Mouse (Mus musculus) spleen, adult 2 months (tissue): ENCODE results near the gene Exoc2. TPM values are rescaled to one million over a fixed set of nuclear protein-coding genes. Genes with fewer than 3 reads are reported as not detected.

Experiments
- DNase-seq, 2 experiments: peaks; one replicate each; pipeline versions ENCODE4 v3.0.0 to v3.0.0-alpha.2; 2012 to 2021; ENCODE audit warnings: low spot score in 2 of 2, low read depth in 1 of 2
- H3K27ac ChIP-seq: fragments of 200-500 bp; 2 replicates; pipeline ENCODE4 v1.5.1; 2012; ENCODE audit warnings: low read length, inconsistent platforms; ENCODE audit not compliant: insufficient read depth
- H3K27me3 ChIP-seq: fragments of 200-500 bp; 2 replicates; pipeline ENCODE4 v1.6.1; 2012; ENCODE audit warnings: mild to moderate bottlenecking, moderate library complexity, low read length, inconsistent platforms; ENCODE audit not compliant: control insufficient read depth, insufficient read depth
- H3K36me3 ChIP-seq: fragments of 200-500 bp; 2 replicates; pipeline ENCODE4 v1.6.1; 2012; ENCODE audit warnings: mild to moderate bottlenecking, low read length, inconsistent platforms; ENCODE audit not compliant: control insufficient read depth, insufficient read depth
- H3K4me1 ChIP-seq: fragments of 200-500 bp; 2 replicates; pipeline ENCODE4 v1.6.1; 2011; ENCODE audit warnings: inconsistent platforms; ENCODE audit not compliant: control insufficient read depth, insufficient read depth, insufficient read length
- H3K4me3 ChIP-seq: fragments of 200-500 bp; 2 replicates; pipeline ENCODE4 v1.5.1; 2011; ENCODE audit warnings: mild to moderate bottlenecking, inconsistent platforms; ENCODE audit not compliant: insufficient read depth, insufficient read length; ENCODE audit errors: extremely low read depth
- CTCF ChIP-seq: fragments of 200-500 bp; IDR thresholded peaks from 2 replicates; pipeline ENCODE4 v1.5.1; 2011; ENCODE audit warnings: mild to moderate bottlenecking, inconsistent platforms; ENCODE audit not compliant: insufficient read depth, insufficient read length, insufficient replicate concordance; ENCODE audit errors: extremely low read depth
- POLR2A ChIP-seq: fragments of 200-500 bp; IDR thresholded peaks from 2 replicates; pipeline ENCODE4 v1.6.1; 2011; ENCODE audit warnings: low read depth, low read length, inconsistent platforms
- WGBS: fragments of 180-500 bp; shearing (Covaris S2); methylation state at CpG from one replicate; pipeline ENCODE4 v1.1.7; 2018; 5-methylcytosine and 5-hydroxymethylcytosine counted together
- polyA plus RNA-seq: library from polyadenylated mRNA; depleted of rRNA; stranded (reverse); fragments of >200 nt; gene quantifications from 2 replicates; pipeline ENCODE4 v1.2.3, GENCODE M21; 2012

The Exoc2 gene
- polyA plus RNA-seq, 1 experiment: 8.1 TPM

GRCm38 (mm10) chr13:30924269-30924668, 49.6 kb downstream of the Exoc2 start:
- Histone ChIP-seq H3K27me3 (no peaks in the 10 kb centered on the region), H3K36me3 (peaks cover 16% of the 10 kb centered on the region), H3K4me1 (no peaks in the 10 kb centered on the region), H3K4me3 (no peak overlapping the region), H3K27ac (no peak overlapping the region)
- DNase-seq: no peak
- WGBS: 95% methylated on average over 6 of the region's 6 CpGs
- TF ChIP-seq POLR2A (no peak), CTCF (no peak)

GRCm38 (mm10) chr13:30921914-30922313, 52.0 kb downstream of the Exoc2 start:
- TF ChIP-seq POLR2A (no peak), CTCF (no peak)
- Histone ChIP-seq H3K27ac (no peak overlapping the region), H3K4me3 (no peak overlapping the region), H3K4me1 (no peaks in the 10 kb centered on the region), H3K36me3 (peaks cover 12% of the 10 kb centered on the region), H3K27me3 (no peaks in the 10 kb centered on the region)
- WGBS: 60% methylated on average over 4 of the region's 4 CpGs
- no peak for DNase-seq

DNA sequence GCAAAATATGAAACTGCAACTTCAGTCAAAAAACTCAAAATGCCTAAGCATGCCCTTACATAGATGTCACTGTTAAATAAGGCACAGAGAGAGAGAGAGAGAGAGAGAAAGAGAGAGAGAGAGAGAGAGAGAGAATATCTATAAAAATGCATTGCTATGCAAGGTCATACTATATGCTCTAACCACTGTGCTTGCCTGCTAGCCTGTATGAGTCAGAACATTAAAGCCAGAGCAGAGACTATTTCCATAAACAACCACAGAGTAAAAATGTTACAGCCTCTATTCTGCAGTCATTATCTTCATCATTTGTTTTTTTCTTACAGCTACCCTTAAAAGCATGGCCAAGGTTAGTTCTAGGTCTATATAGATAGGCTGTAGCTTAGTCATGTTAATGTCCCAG, 60.1 kb downstream of the Exoc2 start:
- TF ChIP-seq CTCF: no peak
- no peak for TF ChIP-seq POLR2A
- Histone ChIP-seq H3K27me3 (no peaks in the 10 kb centered on the region), H3K27ac (no peak overlapping the region), H3K36me3 (peaks cover 6% of the 10 kb centered on the region), H3K4me3 (no peak overlapping the region), H3K4me1 (no peaks in the 10 kb centered on the region)
- no peak for DNase-seq

GRCm38 (mm10) chr13:30913028-30913427, 60.9 kb downstream of the Exoc2 start:
- Histone ChIP-seq H3K27ac (no peak overlapping the region), H3K36me3 (peaks cover 6% of the 10 kb centered on the region), H3K27me3 (no peaks in the 10 kb centered on the region), H3K4me3 (no peak overlapping the region), H3K4me1 (no peaks in the 10 kb centered on the region)
- WGBS: 44% methylated on average over 4 of the region's 4 CpGs
- no peak for DNase-seq
- TF ChIP-seq POLR2A: no peak

- TF ChIP-seq CTCF: no peak
- TF ChIP-seq POLR2A: no peak
- DNase-seq: no peak
- peaks cover 6% of the 10 kb centered on the region for H3K36me3 ChIP-seq
Measured at GRCm38 (mm10) chr13:30911931-30912625, 61.8 kb downstream of the Exoc2 start.

DNA sequence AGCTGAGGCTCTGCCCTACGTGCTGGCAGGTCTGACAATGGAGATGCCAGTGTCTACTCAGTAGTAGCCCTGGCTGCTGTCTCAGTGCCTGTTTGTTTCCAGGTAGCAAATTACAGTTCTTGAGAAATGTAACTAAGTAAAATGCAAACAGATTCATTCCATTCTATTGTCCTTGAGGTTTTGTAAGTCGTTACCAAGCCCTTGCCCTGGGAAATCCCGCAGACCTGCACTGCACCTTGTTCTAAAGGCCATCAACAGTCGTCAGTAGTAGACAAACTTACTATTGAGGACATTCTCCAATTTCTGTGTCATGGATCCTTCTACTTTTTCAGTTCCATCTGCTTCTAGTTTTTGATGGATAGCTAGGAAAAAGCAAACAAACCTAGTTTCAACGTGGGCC, 63.0 kb downstream of the Exoc2 start:
- Histone ChIP-seq H3K27ac (no peak overlapping the region), H3K4me1 (no peaks in the 10 kb centered on the region), H3K36me3 (peaks cover 7% of the 10 kb centered on the region), H3K27me3 (no peaks in the 10 kb centered on the region), H3K4me3 (no peak overlapping the region)
- DNase-seq: no peak
- 90% methylated on average over 5 of the region's 5 CpGs for WGBS
- TF ChIP-seq CTCF: no peak
- no peak for TF ChIP-seq POLR2A

More at GRCm38 (mm10) chr13:30911931-30912625, 61.8 kb downstream of the Exoc2 start:
- Histone ChIP-seq H3K4me3 (no peak overlapping the region), H3K4me1 (no peaks in the 10 kb centered on the region), H3K27me3 (no peaks in the 10 kb centered on the region), H3K27ac (no peak overlapping the region)
- 83% methylated on average over 5 of the region's 5 CpGs for WGBS

DNA sequence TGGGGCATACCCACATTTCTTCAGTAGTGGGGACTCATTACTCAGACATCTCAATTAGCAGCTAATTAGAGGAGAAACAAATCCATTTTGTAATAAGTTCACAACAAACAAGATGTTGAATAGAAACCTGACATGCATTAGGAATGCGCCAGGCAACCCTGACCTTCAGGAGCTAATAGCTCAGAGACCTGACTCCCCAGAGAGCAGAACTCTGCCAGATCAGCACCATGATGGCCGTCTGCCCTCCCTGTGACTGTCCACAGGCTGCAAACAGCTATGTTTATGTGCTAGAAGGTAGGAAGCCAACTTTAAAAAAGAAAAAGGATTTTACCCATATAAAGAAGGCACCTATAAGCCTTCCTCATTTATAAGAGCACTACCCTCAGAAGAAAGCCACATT, 71.6 kb downstream of the Exoc2 start:
- no peak overlapping the region for H3K27ac ChIP-seq
- TF ChIP-seq POLR2A (no peak), CTCF (no peak)
- 81% methylated on average over 2 of the region's 2 CpGs for WGBS
- no peaks in the 10 kb centered on the region for H3K27me3 ChIP-seq
- H3K4me1 ChIP-seq: no peaks in the 10 kb centered on the region
- no peak for DNase-seq
- no peak overlapping the region for H3K4me3 ChIP-seq
- peaks cover 21% of the 10 kb centered on the region for H3K36me3 ChIP-seq
